Mouse (Mus musculus) heart, postnatal 0 days (tissue): ENCODE results near the gene Osbp2. TPM values are rescaled to one million over a fixed set of nuclear protein-coding genes. Genes with fewer than 3 reads are reported as not detected.

Experiments
- ATAC-seq: fragments of 200-750 bp; cut with Nextera tagmentation; 2 replicates; pipeline ENCODE4 v1.8.0; 2017; ENCODE audit warnings: low read depth, moderate number of reproducible peaks, moderate library complexity; ENCODE audit not compliant: insufficient read depth
- DNase-seq: peaks from one replicate; pipeline ENCODE4 v3.0.0-alpha.2; 2016; ENCODE audit warnings: low spot score
- H3K27ac ChIP-seq: fragments of 300-500 bp; sonication (generic); 2 replicates; pipeline ENCODE4 v1.5.1; 2014; ENCODE audit warnings: low read depth, mild to moderate bottlenecking
- H3K27me3 ChIP-seq: fragments of 300-500 bp; sonication (generic); 2 replicates; pipeline ENCODE4 v1.6.1; 2014; ENCODE audit warnings: low read length, mixed read lengths; ENCODE audit not compliant: control insufficient read depth, insufficient read depth
- H3K36me3 ChIP-seq: fragments of 300-500 bp; sonication (generic); replicated peaks from 2 replicates; pipeline ENCODE4 v1.6.1; 2014; ENCODE audit warnings: low read length, mixed read lengths; ENCODE audit not compliant: control insufficient read depth, insufficient read depth
- H3K4me1 ChIP-seq: fragments of 300-500 bp; sonication (generic); 2 replicates; pipeline ENCODE4 v1.6.1; 2014; ENCODE audit warnings: antibody characterized with exemption; ENCODE audit not compliant: control insufficient read depth, insufficient read depth
- H3K4me2 ChIP-seq: fragments of 300-500 bp; sonication (generic); 2 replicates; pipeline ENCODE4 v1.6.1; 2014; ENCODE audit warnings: low read depth, mild to moderate bottlenecking, low read length, moderate library complexity
- H3K4me3 ChIP-seq: fragments of 300-500 bp; sonication (generic); 2 replicates; pipeline ENCODE4 v1.5.1; 2014; ENCODE audit warnings: low read depth, low read length
- H3K9ac ChIP-seq: fragments of 300-500 bp; sonication (generic); replicated peaks from 2 replicates; pipeline ENCODE4 v1.6.1; 2014; ENCODE audit warnings: low read depth, low read length, mixed read lengths
- H3K9me3 ChIP-seq: fragments of 300-500 bp; sonication (generic); replicated peaks from 2 replicates; pipeline ENCODE4 v1.6.1; 2016; ENCODE audit warnings: low read length; ENCODE audit not compliant: control insufficient read depth
- CTCF ChIP-seq: IDR thresholded peaks from 2 replicates; pipeline ENCODE4 v1.5.1; 2016; ENCODE audit warnings: antibody characterized with exemption, control low read depth, low read depth
- EP300 ChIP-seq: IDR thresholded peaks from 2 replicates; pipeline ENCODE4 v1.6.1; 2016; ENCODE audit warnings: antibody characterized with exemption, low read depth
- WGBS: fragments of 180-500 bp; shearing (Covaris S2); extraction: QIAGEN DNeasy Blood & Tissue Kit; methylation state at CpG from one replicate; pipeline ENCODE4 v1.1.7; 2014; 5-methylcytosine and 5-hydroxymethylcytosine counted together
- polyA plus RNA-seq: library from polyadenylated mRNA; unstranded; fragments of >200 nt; fragmentation: Nextera tagmentation; extraction: Ambion mirVana; gene quantifications from 2 replicates; pipeline ENCODE4 v1.2.1, GENCODE M21; 2015
- total RNA-seq: library from RNA; depleted of rRNA; stranded (reverse); fragments of >200 nt; gene quantifications from 2 replicates; pipeline ENCODE4 v1.2.3, GENCODE M21; 2014; ENCODE audit warnings: low replicate concordance

Osbp2 gene
- total and polyA plus RNA-seq, 2 experiments from 2014 or later, result 2.9 to 8.9 TPM

- TF ChIP-seq EP300 (no peak), CTCF (no peak)
- no peaks in the 10 kb centered on the region for H3K4me1 ChIP-seq
- peaks cover 7% of the 10 kb centered on the region; the same call in 1 of the 2 replicates for H3K27me3 ChIP-seq
- H3K27ac ChIP-seq, result no peak overlapping the region
- ATAC-seq, result no peak
- no peaks in the 10 kb centered on the region for H3K9me3 ChIP-seq
- DNase-seq, result no peak
- H3K36me3 ChIP-seq, result no peaks in the 10 kb centered on the region
- no peak overlapping the region for H3K4me3 ChIP-seq
- H3K4me2 ChIP-seq, result no peak overlapping the region
- WGBS, result 82% methylated on average over 12 of the region's 12 CpGs
- no peak overlapping the region for H3K9ac ChIP-seq
These were observed 122.5 kb downstream of the Osbp2 start for GRCm38 (mm10) chr11:3741183-3741582.

- no peaks in the 10 kb centered on the region for H3K9me3 ChIP-seq
- TF ChIP-seq EP300, result no peak
- no peak for TF ChIP-seq CTCF
- H3K4me1 ChIP-seq, result no peaks in the 10 kb centered on the region
- no peaks in the 10 kb centered on the region for H3K36me3 ChIP-seq
- peaks cover 2% of the 10 kb centered on the region; the same call in 1 of the 2 replicates for H3K27me3 ChIP-seq
- H3K4me2 ChIP-seq, result no peak overlapping the region
- H3K4me3 ChIP-seq, result no peak overlapping the region
- DNase-seq (no peak), ATAC-seq (no peak)
- WGBS, result 62% methylated on average over 2 of the region's 2 CpGs
- H3K9ac ChIP-seq, result no peak overlapping the region
- no peak overlapping the region for H3K27ac ChIP-seq
These were observed 124.9 kb downstream of the Osbp2 start for GRCm38 (mm10) chr11:3738778-3739177.

DNA sequence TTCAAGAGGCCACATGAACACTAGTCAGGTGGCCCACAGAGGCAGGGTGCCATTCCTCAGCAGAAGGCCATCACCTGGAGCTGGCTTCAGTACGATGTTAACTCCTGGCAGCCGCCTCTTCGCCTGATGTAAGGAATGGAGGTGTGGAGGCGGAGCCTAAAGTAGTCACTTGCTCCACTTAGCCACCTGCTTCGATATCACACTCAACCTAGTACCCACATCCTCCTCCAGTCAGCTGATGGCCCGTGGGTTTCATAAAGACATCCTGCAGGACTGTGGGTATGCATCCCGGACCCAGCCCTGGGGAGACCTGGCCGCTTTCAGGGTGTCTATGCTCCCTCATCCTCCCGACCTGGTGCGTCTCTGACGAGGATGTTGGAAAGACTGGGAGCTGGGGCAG, 128.0 kb downstream of the Osbp2 start:
- 70% methylated on average over 11 of the region's 11 CpGs for WGBS
- no peak for ATAC-seq
- TF ChIP-seq EP300 (no peak), CTCF (no peak)
- Histone ChIP-seq H3K27me3 (0 out of 2 replicates have a peak, but pooled peaks cover 1% of the 10 kb centered on the region), H3K36me3 (no peaks in the 10 kb centered on the region), H3K4me2 (no peak overlapping the region), H3K4me1 (no peaks in the 10 kb centered on the region), H3K9me3 (no peaks in the 10 kb centered on the region), H3K4me3 (no peak overlapping the region), H3K27ac (no peak overlapping the region), H3K9ac (no peak overlapping the region)
- DNase-seq, result no peak

DNA sequence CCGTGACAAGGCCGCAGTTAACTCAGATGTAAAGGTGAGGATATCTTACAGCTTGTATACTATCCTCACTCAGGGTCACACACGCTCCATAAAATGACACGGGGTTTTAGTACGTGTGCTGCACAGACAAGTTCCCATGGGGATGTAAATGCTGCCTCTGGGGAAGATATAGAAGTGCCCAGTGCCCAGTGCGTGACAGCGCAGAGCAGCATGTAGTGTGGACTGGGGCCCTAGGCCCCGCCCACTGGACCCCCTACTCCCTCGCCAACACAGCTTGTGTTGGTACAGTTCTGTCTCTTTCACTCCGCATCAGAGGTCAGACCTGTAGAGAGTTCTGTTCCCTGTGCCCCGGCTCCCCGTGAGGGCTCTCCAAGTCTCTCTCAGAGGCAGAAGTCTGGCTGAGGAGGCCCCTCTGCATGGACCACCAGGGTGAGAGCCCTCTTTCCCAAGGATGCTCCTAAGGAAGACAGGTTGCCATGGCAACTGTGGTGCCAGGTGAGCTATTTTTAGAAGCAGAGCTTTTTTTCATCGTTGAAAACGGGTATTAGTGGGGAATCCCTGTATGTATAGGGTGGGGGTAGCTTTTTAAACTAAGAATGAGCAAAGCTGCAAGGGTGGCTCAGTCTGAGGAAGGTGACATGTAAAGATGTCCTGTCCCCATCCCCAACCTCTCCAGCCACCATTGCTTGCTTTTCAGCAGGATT, 129.6 kb downstream of the Osbp2 start:
- Histone ChIP-seq H3K4me3 (no peak overlapping the region), H3K9me3 (no peaks in the 10 kb centered on the region), H3K27ac (no peak overlapping the region), H3K4me2 (no peak overlapping the region), H3K9ac (no peak overlapping the region), H3K36me3 (no peaks in the 10 kb centered on the region), H3K27me3 (0 out of 2 replicates have a peak, but pooled peaks cover 3% of the 10 kb centered on the region), H3K4me1 (no peaks in the 10 kb centered on the region)
- no peak for DNase-seq
- WGBS, result 72% methylated on average over 14 of the region's 14 CpGs
- TF ChIP-seq EP300, result no peak
- ATAC-seq, result no peak

DNA sequence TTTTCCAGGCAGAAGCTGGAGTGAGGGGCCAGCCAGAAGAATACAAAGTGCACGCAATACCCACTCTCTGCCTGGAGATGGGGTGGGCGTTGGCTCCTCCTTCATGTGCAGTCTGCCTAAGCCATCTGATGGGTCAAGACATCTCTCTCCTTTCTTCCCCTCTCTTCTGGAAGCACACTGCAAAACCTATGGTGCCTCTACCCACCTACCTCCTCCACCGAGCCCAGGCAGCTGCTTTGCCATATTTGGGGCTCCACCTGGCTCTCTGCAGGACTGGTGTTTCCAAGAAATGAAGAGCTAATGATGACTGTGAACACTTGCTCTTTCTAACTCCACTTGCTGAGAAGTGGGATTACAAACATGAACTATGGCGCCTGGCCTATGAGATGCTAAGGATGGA, 132.2 kb downstream of the Osbp2 start:
- no peak for ATAC-seq
- no peak overlapping the region for H3K9ac ChIP-seq
- H3K27ac ChIP-seq, result no peak overlapping the region
- H3K27me3 ChIP-seq, result 0 out of 2 replicates have a peak, but pooled peaks cover 3% of the 10 kb centered on the region
- WGBS, result 83% methylated on average over 4 of the region's 4 CpGs
- H3K4me3 ChIP-seq, result no peak overlapping the region
- no peaks in the 10 kb centered on the region for H3K36me3 ChIP-seq
- no peaks in the 10 kb centered on the region for H3K9me3 ChIP-seq
- DNase-seq, result no peak
- no peak overlapping the region for H3K4me2 ChIP-seq
- TF ChIP-seq EP300, result no peak
- TF ChIP-seq CTCF, result no peak
- no peaks in the 10 kb centered on the region for H3K4me1 ChIP-seq
